In genomic region chr1:171103179-171103840, GRCm38 (mm10) we compare ENCODE assay signal across 9 mouse cellular contexts. TPM values are rescaled to one million over a fixed set of nuclear protein-coding genes. Genes with fewer than 3 reads are reported as not detected.
A peak's percentile ranks its signal among the peaks of the same experiment; 100 is the strongest.
DNase-seq lines count a peak whose midpoint lies in the region; ATAC-seq lines count a peak whose summit lies in the region.
"Had no signal": no experiment of that assay in that cellular context is flagged by ENCODE, and none has a peak within 500 bp of the region (broad histone marks: within the 10 kb centered on the region; RNA-seq: fewer than 3 reads in every experiment).

No protein-coding gene starts in this region.

- peak overlapping the region; percentile 48 for H3K4me2 ChIP-seq in neural tube, embryonic 11.5 days (ENCODE audit: low read depth)
- peak overlapping the region; percentile 55 for H3K4me2 ChIP-seq in forebrain, embryonic 16.5 days (ENCODE audit: low read length)
- H3K4me2 ChIP-seq in liver, embryonic 16.5 days (ENCODE audit: low read depth, low read length): peak overlapping the region; percentile 88

- H3K27me3 ChIP-seq in neural tube, embryonic 11.5 days (ENCODE audit: control insufficient read depth, insufficient read depth, low read length): no peaks in the 10 kb centered on the region
- no peaks in the 10 kb centered on the region for H3K27me3 ChIP-seq in forebrain, embryonic 16.5 days (replicated peaks; ENCODE audit: control insufficient read depth, insufficient read depth, low read length)
- H3K27me3 ChIP-seq in liver, embryonic 16.5 days (ENCODE audit: control insufficient read depth, insufficient read depth, low read depth, low read length): no peaks in the 10 kb centered on the region

- no peak overlapping the region for H3K27ac ChIP-seq in neural tube, embryonic 11.5 days (ENCODE audit: low read depth, low read length)
- H3K27ac ChIP-seq in forebrain, embryonic 16.5 days (ENCODE audit: low read length): no peak overlapping the region
- no peak overlapping the region for H3K27ac ChIP-seq in liver, embryonic 16.5 days (ENCODE audit: low read length)

- ATAC-seq in neural tube, embryonic 11.5 days (ENCODE audit: insufficient read depth, low FRiP score, low TSS enrichment): no peak; the same call in 1 of the 2 replicates
- ATAC-seq in forebrain, embryonic 16.5 days: no peak
- ATAC-seq in liver, embryonic 16.5 days (ENCODE audit: low read depth): no peak

- H3K9me3 ChIP-seq in neural tube, embryonic 11.5 days (ENCODE audit: control insufficient read depth, low read length): no peaks in the 10 kb centered on the region
- H3K9me3 ChIP-seq in forebrain, embryonic 16.5 days (ENCODE audit: control insufficient read depth, low read length): no peaks in the 10 kb centered on the region
- no peaks in the 10 kb centered on the region for H3K9me3 ChIP-seq in liver, embryonic 16.5 days (replicated peaks; ENCODE audit: control insufficient read depth, low read length)

- WGBS in neural tube, embryonic 11.5 days: 12% methylated on average over 10 of the region's 10 CpGs
- WGBS in forebrain, embryonic 16.5 days: 11% methylated on average over 10 of the region's 10 CpGs
- WGBS in liver, embryonic 16.5 days (ENCODE audit: insufficient replicate concordance): 7% methylated on average over 10 of the region's 10 CpGs

- no peaks in the 10 kb centered on the region for H3K36me3 ChIP-seq in neural tube, embryonic 11.5 days (ENCODE audit: control insufficient read depth, insufficient read depth, low read length)
- no peaks in the 10 kb centered on the region for H3K36me3 ChIP-seq in forebrain, embryonic 16.5 days (ENCODE audit: control insufficient read depth, insufficient read depth)
- no peaks in the 10 kb centered on the region for H3K36me3 ChIP-seq in liver, embryonic 16.5 days (ENCODE audit: control insufficient read depth, insufficient read depth)

- peak; percentile 18 for DNase-seq in adrenal gland, postnatal 14 days
- no peak for DNase-seq in adrenal gland, postnatal 10 days
- no peak for DNase-seq in neural tube, embryonic 11.5 days (ENCODE audit: low spot score)
- DNase-seq in neural tube, embryonic 10.5 days (ENCODE audit: extremely low spot score, low spot score): no peak
- no peak for DNase-seq in retina, postnatal 1 day
- no peak for DNase-seq in thymus, postnatal 10 days (ENCODE audit: low spot score in 2 of 2)

- no peaks in the 10 kb centered on the region for H3K4me1 ChIP-seq in neural tube, embryonic 11.5 days (ENCODE audit: control insufficient read depth, insufficient read depth, low read length)
- H3K4me1 ChIP-seq in forebrain, embryonic 16.5 days (replicated peaks; ENCODE audit: control insufficient read depth, insufficient read depth, low read length): no peaks in the 10 kb centered on the region
- H3K4me1 ChIP-seq in liver, embryonic 16.5 days (ENCODE audit: control insufficient read depth, low read depth, low read length): peaks cover 17% of the 10 kb centered on the region

- H3K4me3 ChIP-seq in neural tube, embryonic 11.5 days (ENCODE audit: low read depth, low read length): peak overlapping the region; percentile 69
- peak overlapping the region; percentile 75 for H3K4me3 ChIP-seq in forebrain, embryonic 16.5 days (replicated peaks; ENCODE audit: low read length)
- H3K4me3 ChIP-seq in liver, embryonic 16.5 days (ENCODE audit: low read depth, low read length): peak overlapping the region; percentile 75

- no peak overlapping the region for H3K9ac ChIP-seq in neural tube, embryonic 11.5 days (ENCODE audit: low read length)
- H3K9ac ChIP-seq in forebrain, embryonic 16.5 days (replicated peaks; ENCODE audit: low read depth, low read length): no peak overlapping the region; the same call in 1 of the 2 replicates
- peak overlapping the region; percentile 32; the same call in 1 of the 2 replicates for H3K9ac ChIP-seq in liver, embryonic 16.5 days (ENCODE audit: low read depth, low read length)

RNA-seq across cellular contexts. Expression of gene Cfap126, which starts 10.4 kb away (rescaled TPM):
- 0.71 and 1.9 TPM in 2 replicates for total RNA-seq in adrenal gland, postnatal 14 days (2021)
- 1 to 10 TPM in 1 of 2 experiments, under 1 TPM in 1; 0.51 to 1.3 TPM for total RNA-seq in adrenal gland, postnatal 10 days (2021)
- 2.2 and 2.8 TPM in 2 replicates for polyA plus RNA-seq in neural tube, embryonic 11.5 days (2014; fragmentation: Nextera tagmentation; extraction: Ambion mirVana)
- 5.3 and 6.4 TPM in 2 replicates for polyA plus RNA-seq in forebrain, embryonic 16.5 days (2015; fragmentation: Nextera tagmentation; extraction: Ambion mirVana)
- polyA plus RNA-seq in liver, embryonic 16.5 days (2015; fragmentation: Nextera tagmentation; extraction: Ambion mirVana): 1.8 and 2.1 TPM in 2 replicates

RNA-seq across cellular contexts. Expression of gene Fcgr3, which starts 38.6 kb away (rescaled TPM):
- total RNA-seq in adrenal gland, postnatal 14 days (2021): 8.1 and 10.3 TPM in 2 replicates
- 10 to 100 TPM in 1 of 2 experiments, 1 to 10 TPM in 1; 9.8 to 10.4 TPM for total RNA-seq in adrenal gland, postnatal 10 days (2021)
- 5.6 and 6.7 TPM in 2 replicates for polyA plus RNA-seq in neural tube, embryonic 11.5 days (2014; fragmentation: Nextera tagmentation; extraction: Ambion mirVana)
- 6.7 and 7.6 TPM in 2 replicates for polyA plus RNA-seq in forebrain, embryonic 16.5 days (2015; fragmentation: Nextera tagmentation; extraction: Ambion mirVana)
- 28.6 and 30.3 TPM in 2 replicates for polyA plus RNA-seq in liver, embryonic 16.5 days (2015; fragmentation: Nextera tagmentation; extraction: Ambion mirVana)

RNA-seq across cellular contexts. Expression of gene Sdhc, which starts 47.1 kb away (rescaled TPM):
- total RNA-seq in adrenal gland, postnatal 14 days (2021): 733 and 773 TPM in 2 replicates
- total RNA-seq in adrenal gland, postnatal 10 days (2021): 100 to 1,000 TPM; 746 to 845 TPM
- 280 and 291 TPM in 2 replicates for polyA plus RNA-seq in neural tube, embryonic 11.5 days (2014; fragmentation: Nextera tagmentation; extraction: Ambion mirVana)
- polyA plus RNA-seq in forebrain, embryonic 16.5 days (2015; fragmentation: Nextera tagmentation; extraction: Ambion mirVana): 206 and 226 TPM in 2 replicates
- polyA plus RNA-seq in liver, embryonic 16.5 days (2015; fragmentation: Nextera tagmentation; extraction: Ambion mirVana): 137 and 164 TPM in 2 replicates

RNA-seq across cellular contexts. Expression of gene Mpz, which starts 47.2 kb away (rescaled TPM):
- total RNA-seq in adrenal gland, postnatal 14 days (2021): 1.5 and 3.2 TPM in 2 replicates
- 10 to 100 TPM; 10.1 to 20.4 TPM for total RNA-seq in adrenal gland, postnatal 10 days (2021)
- polyA plus RNA-seq in neural tube, embryonic 11.5 days (2014; fragmentation: Nextera tagmentation; extraction: Ambion mirVana): 2.9 and 4.2 TPM in 2 replicates
- not detected in 2 replicates for polyA plus RNA-seq in forebrain, embryonic 16.5 days (2015; fragmentation: Nextera tagmentation; extraction: Ambion mirVana)
- 0.04 TPM in 1 of 2 replicates, not detected in the other for polyA plus RNA-seq in liver, embryonic 16.5 days (2015; fragmentation: Nextera tagmentation; extraction: Ambion mirVana)
- total RNA-seq: left cerebral cortex, adult 18-20 months had no signal
